Mouse (Mus musculus) liver, embryonic 14.5 days (tissue): ENCODE results near the gene Tnfrsf12a.

ENCODE experiments used
- CTCF ChIP-seq: IDR thresholded peaks from 2 replicates; pipeline ENCODE4 v1.5.1; 2016; ENCODE audit warnings: antibody characterized with exemption, low read depth, control low read depth
- EP300 ChIP-seq: IDR thresholded peaks from 2 replicates; pipeline ENCODE4 v1.6.1; 2016; ENCODE audit warnings: antibody characterized with exemption, low read depth

- TF ChIP-seq EP300 (no peak), CTCF (no peak)
Measured at GRCm38 (mm10) chr17:23654410-23654809, 22.9 kb downstream of the Tnfrsf12a start.
